Mouse (Mus musculus): ENCODE measurements around the gene Ermap. TPM values are rescaled to one million over a fixed set of nuclear protein-coding genes. Genes with fewer than 3 reads are reported as not detected.

The Ermap gene
- total and polyA plus RNA-seq, 2 experiments from 2014 or later, result 0.24 to 0.33 TPM

GRCm38 (mm10) chr4:119226751-119227150 is 36.9 kb upstream of the Ermap start:
- DNase-seq (no peak), ATAC-seq (no peak)
- TF ChIP-seq CTCF (IDR thresholded peaks at IDR 0.05; ENCODE audit: low read depth), result no peak
- H3K27ac ChIP-seq (ENCODE audit: low read depth, low read length), result no peak overlapping the region
- 92% methylated on average over 11 of the region's 11 CpGs for WGBS
- peaks cover 37% of the 10 kb centered on the region for H3K36me3 ChIP-seq (ENCODE audit: insufficient read depth)
- no peak overlapping the region for H3K4me2 ChIP-seq (ENCODE audit: low read depth)
- H3K9me3 ChIP-seq (ENCODE audit: low read length), result no peaks in the 10 kb centered on the region
- no peaks in the 10 kb centered on the region for H3K27me3 ChIP-seq (ENCODE audit: insufficient read depth, low read length)
- H3K4me3 ChIP-seq (ENCODE audit: low read depth, low read length), result no peak overlapping the region
- H3K9ac ChIP-seq, result no peak overlapping the region
- H3K4me1 ChIP-seq (ENCODE audit: insufficient read depth), result no peaks in the 10 kb centered on the region; the same call in 1 of the 2 replicates

DNA sequence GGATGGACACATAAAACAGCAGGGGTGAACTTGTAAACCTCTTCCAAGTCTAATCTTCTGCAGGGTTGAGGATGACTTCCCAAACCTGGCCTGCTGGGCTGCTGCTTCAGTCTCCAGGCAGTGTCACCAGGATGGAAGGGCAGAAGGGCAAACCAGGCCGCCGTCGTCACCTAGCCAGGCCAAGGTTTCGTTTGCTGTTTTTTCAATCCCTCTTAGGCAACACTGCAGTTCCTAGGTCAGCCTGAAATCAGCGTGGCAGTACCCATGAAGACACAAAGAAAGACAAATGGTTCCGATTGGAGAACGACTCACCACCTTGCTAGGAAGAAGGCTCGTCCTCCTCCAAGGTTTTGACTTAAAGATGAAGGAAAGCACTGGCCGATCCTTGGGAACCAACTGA is 35.9 kb upstream of the Ermap start:
- no peak for TF ChIP-seq CTCF (IDR thresholded peaks at IDR 0.05; ENCODE audit: low read depth)
- WGBS, result 92% methylated on average over 9 of the region's 9 CpGs
- DNase-seq (no peak), ATAC-seq (no peak)
- Histone ChIP-seq H3K9ac (no peak overlapping the region), H3K27me3 (ENCODE audit: insufficient read depth, low read length) (no peaks in the 10 kb centered on the region), H3K9me3 (ENCODE audit: low read length) (no peaks in the 10 kb centered on the region), H3K4me1 (ENCODE audit: insufficient read depth) (no peaks in the 10 kb centered on the region), H3K36me3 (ENCODE audit: insufficient read depth) (peaks cover 37% of the 10 kb centered on the region), H3K4me2 (ENCODE audit: low read depth) (no peak overlapping the region), H3K27ac (ENCODE audit: low read depth, low read length) (no peak overlapping the region), H3K4me3 (ENCODE audit: low read depth, low read length) (no peak overlapping the region)

DNA sequence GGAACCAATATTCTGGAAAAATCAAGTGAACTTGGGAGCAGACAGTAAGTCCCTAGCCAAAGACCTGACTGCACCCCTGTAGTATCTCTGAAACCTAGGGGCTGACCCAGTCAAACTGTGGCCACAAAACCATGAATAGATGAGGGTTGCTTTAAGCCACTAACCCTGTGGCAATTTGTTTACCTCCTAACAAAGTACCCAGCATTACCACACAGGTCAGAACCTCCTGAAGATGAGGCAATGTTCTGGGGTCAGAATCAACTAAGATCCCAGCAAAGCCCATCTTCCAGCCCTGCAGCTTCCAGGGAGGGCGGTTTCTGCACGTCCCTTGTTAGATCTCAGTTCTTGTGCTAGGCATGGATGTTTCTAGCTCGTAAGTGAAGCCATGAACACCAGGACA is 34.7 kb upstream of the Ermap start:
- H3K9me3 ChIP-seq (ENCODE audit: low read length), result no peaks in the 10 kb centered on the region
- no peak overlapping the region for H3K4me2 ChIP-seq (ENCODE audit: low read depth)
- ATAC-seq (no peak), DNase-seq (no peak)
- no peak overlapping the region for H3K27ac ChIP-seq (ENCODE audit: low read depth, low read length)
- no peaks in the 10 kb centered on the region for H3K27me3 ChIP-seq (ENCODE audit: insufficient read depth, low read length)
- no peaks in the 10 kb centered on the region for H3K4me1 ChIP-seq (ENCODE audit: insufficient read depth)
- no peak for TF ChIP-seq CTCF (IDR thresholded peaks at IDR 0.05; ENCODE audit: low read depth)
- no peak overlapping the region for H3K4me3 ChIP-seq (ENCODE audit: low read depth, low read length)
- no peak overlapping the region for H3K9ac ChIP-seq
- 96% methylated on average over 3 of the region's 3 CpGs for WGBS
- peaks cover 37% of the 10 kb centered on the region for H3K36me3 ChIP-seq (ENCODE audit: insufficient read depth)

DNA sequence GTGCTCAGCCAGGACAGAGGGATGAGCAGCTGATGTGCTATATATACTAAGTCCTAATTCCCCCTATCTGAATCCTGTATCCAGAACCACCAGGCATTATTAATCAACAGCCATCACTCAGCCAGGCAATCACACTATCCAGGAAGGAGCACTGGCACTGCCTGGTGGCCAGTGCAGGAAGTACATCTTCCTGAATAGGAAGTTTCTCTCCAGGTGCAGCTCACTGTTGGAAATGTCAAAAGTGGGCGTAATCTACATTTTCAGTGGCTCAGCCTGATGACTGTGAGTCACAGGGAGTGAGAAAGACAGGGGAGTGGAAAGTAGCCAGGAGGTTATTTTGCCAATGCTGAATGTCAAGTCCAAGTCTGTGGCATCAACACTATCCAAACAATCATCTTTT is 33.9 kb upstream of the Ermap start:
- ATAC-seq, result peak; percentile 60; the same call in 1 of the 2 replicates
- TF ChIP-seq CTCF (IDR thresholded peaks at IDR 0.05; ENCODE audit: low read depth), result peak; percentile 73
- WGBS, result 85% methylated on average over 1 of the region's 1 CpGs

GRCm38 (mm10) chr4:119218169-119218568 is 28.4 kb upstream of the Ermap start, which contains the start of gene Tmem269:
Gene Tmem269 (minus strand): TSS chr4:119218217.
- H3K9me3 ChIP-seq (ENCODE audit: low read length), result no peaks in the 10 kb centered on the region
- H3K27me3 ChIP-seq (ENCODE audit: insufficient read depth, low read length), result no peaks in the 10 kb centered on the region
- no peaks in the 10 kb centered on the region for H3K4me1 ChIP-seq (ENCODE audit: insufficient read depth)
- TF ChIP-seq CTCF (IDR thresholded peaks at IDR 0.05; ENCODE audit: low read depth), result no peak
- WGBS, result 12% methylated on average over 11 of the region's 11 CpGs
- ATAC-seq (no peak), DNase-seq (no peak)
- H3K9ac ChIP-seq, result no peak within 1 kb of the TSS
- no peak within 1 kb of the TSS for H3K4me3 ChIP-seq (ENCODE audit: low read depth, low read length)
- no peak within 1 kb of the TSS for H3K4me2 ChIP-seq (ENCODE audit: low read depth)
- H3K27ac ChIP-seq (ENCODE audit: low read depth, low read length), result no peak within 1 kb of the TSS
- H3K36me3 ChIP-seq (ENCODE audit: insufficient read depth), result no peaks in the 10 kb centered on the region

More for the DNA sequence above, 33.9 kb upstream of the Ermap start:
- Histone ChIP-seq H3K4me1 (ENCODE audit: insufficient read depth) (no peaks in the 10 kb centered on the region), H3K27me3 (ENCODE audit: insufficient read depth, low read length) (no peaks in the 10 kb centered on the region), H3K4me3 (ENCODE audit: low read depth, low read length) (no peak overlapping the region), H3K9me3 (ENCODE audit: low read length) (no peaks in the 10 kb centered on the region), H3K36me3 (ENCODE audit: insufficient read depth) (peaks cover 37% of the 10 kb centered on the region), H3K4me2 (ENCODE audit: low read depth) (no peak overlapping the region), H3K27ac (ENCODE audit: low read depth, low read length) (no peak overlapping the region), H3K9ac (no peak overlapping the region)
- no peak for DNase-seq

GRCm38 (mm10) chr4:119216667-119217066 is 26.9 kb upstream of the Ermap start:
- peak; percentile 47; the same call in 1 of the 2 replicates for ATAC-seq

DNA sequence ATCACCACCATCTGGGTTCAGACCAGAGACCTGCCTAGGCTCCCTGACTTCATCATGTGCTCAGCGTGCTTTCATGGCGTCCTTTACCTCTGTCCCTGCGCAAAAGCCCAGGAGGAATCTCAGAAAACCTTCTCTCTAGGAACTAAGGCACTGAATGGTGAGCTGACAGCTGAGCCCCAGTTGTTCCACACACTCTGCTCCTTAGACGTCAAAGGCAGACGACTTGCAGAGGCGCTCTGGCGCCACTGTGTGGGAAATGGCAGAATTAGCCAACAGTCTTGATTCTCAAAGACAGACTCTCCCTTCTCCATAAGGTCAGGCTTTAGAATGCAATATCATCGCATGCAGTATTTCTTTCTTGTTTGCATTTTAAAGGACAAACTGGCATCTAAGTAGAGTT is 14.9 kb upstream of the Ermap start:
- no peak overlapping the region for H3K4me2 ChIP-seq (ENCODE audit: low read depth)
- peak; percentile 90 for TF ChIP-seq CTCF (IDR thresholded peaks at IDR 0.05; ENCODE audit: low read depth)
- 18% methylated on average over 8 of the region's 8 CpGs for WGBS
- H3K4me3 ChIP-seq (ENCODE audit: low read depth, low read length), result no peak overlapping the region
- DNase-seq (peak; percentile 79), ATAC-seq (peak; percentile 85)
- no peak overlapping the region for H3K27ac ChIP-seq (ENCODE audit: low read depth, low read length)
- no peaks in the 10 kb centered on the region for H3K9me3 ChIP-seq (ENCODE audit: low read length)
- peaks cover 16% of the 10 kb centered on the region for H3K36me3 ChIP-seq (ENCODE audit: insufficient read depth)
- H3K9ac ChIP-seq, result no peak overlapping the region
- H3K27me3 ChIP-seq (ENCODE audit: insufficient read depth, low read length), result no peaks in the 10 kb centered on the region
- H3K4me1 ChIP-seq (ENCODE audit: insufficient read depth), result no peaks in the 10 kb centered on the region

More at GRCm38 (mm10) chr4:119216667-119217066, 26.9 kb upstream of the Ermap start:
- Histone ChIP-seq H3K9me3 (ENCODE audit: low read length) (no peaks in the 10 kb centered on the region), H3K4me2 (ENCODE audit: low read depth) (no peak overlapping the region), H3K9ac (no peak overlapping the region), H3K27ac (ENCODE audit: low read depth, low read length) (no peak overlapping the region), H3K4me1 (ENCODE audit: insufficient read depth) (no peaks in the 10 kb centered on the region), H3K27me3 (ENCODE audit: insufficient read depth, low read length) (no peaks in the 10 kb centered on the region), H3K36me3 (ENCODE audit: insufficient read depth) (no peaks in the 10 kb centered on the region), H3K4me3 (ENCODE audit: low read depth, low read length) (no peak overlapping the region)
- WGBS, result 74% methylated on average over 8 of the region's 8 CpGs
- TF ChIP-seq CTCF (IDR thresholded peaks at IDR 0.05; ENCODE audit: low read depth), result no peak
- no peak for DNase-seq
